Mouse (Mus musculus) gastrocnemius, postnatal 36 days (tissue): ENCODE measurements at regions not wholly inside any gene's neighbourhood (a gene's known extent, or its start where the extent isn't known, plus 50 kb on each side); places are given as distances from the start of the nearest gene placed in this dataset.

Experiments used
- DNase-seq, 2 experiments: peaks; one replicate each; pipeline ENCODE4 v3.0.0; 2022
- intact Hi-C: fragments of 180-260 bp; cut with DNase I; formaldehyde crosslinking; loops from one replicate; pipeline ENCODE4 v1.15.1; 2025

GRCm38 (mm10) chr13:35380224-35381009, 279.2 kb upstream of the Cdyl start:
- DNase-seq = no peak
- intact Hi-C loops = no loop called here

- no peak for DNase-seq
- intact Hi-C loops = no loop called here
Measured at GRCm38 (mm10) chr13:35381641-35382040, 278.0 kb upstream of the Cdyl start.

DNA sequence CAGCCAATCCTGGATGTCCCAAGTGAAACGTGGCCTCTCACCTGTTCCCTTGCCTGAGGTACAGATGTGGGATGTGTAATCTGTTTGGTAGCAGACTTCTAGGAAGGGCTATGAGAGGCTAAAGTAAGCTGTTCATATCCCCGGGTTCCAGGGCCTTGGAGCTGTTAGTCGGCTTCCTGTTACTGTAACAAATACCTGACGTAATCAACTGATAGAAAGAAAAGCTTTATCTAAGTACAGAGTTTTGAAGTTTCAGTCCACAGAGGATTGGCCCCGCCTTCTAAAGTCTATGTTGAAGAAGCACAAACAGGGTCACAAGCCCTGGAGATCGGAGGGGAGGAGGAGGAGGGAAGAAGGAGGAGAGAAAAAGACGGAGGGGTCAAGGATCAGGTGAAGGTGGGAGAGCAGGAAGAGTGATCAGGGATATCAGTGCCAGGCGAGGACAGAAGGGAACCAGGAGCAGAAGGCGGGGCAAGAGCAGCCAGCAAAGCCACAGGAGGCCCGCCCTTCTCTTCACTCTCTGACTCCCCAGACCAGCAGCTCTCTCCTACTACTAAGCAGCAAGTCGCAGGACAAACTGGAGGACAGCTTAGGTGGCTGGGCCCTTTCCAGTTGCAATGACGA, 276.5 kb upstream of the Cdyl start:
- no peak for DNase-seq
- intact Hi-C loops = no loop called here

DNA sequence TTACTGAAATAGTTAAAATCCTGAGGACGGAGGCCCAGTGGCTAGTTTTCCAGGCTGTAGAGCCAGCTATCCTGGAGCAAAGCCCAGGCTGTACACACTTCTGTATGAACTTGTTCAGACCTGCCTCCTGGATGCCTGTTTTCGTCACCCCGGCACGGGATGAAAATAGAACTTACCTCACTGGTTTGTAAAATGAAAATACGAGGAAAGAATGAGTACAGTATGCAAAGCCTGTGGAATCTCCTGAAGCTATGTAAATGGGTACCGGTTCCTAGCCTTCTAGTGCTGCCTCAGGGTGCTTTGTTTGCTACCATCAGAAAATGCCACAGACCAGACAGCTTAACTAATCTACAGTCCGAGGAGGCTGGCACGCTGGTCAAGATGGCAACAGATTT, 276.0 kb upstream of the Cdyl start:
- DNase-seq = peak in 1 of 2 experiments; percentile 6
- intact Hi-C loops = no loop called here

DNA sequence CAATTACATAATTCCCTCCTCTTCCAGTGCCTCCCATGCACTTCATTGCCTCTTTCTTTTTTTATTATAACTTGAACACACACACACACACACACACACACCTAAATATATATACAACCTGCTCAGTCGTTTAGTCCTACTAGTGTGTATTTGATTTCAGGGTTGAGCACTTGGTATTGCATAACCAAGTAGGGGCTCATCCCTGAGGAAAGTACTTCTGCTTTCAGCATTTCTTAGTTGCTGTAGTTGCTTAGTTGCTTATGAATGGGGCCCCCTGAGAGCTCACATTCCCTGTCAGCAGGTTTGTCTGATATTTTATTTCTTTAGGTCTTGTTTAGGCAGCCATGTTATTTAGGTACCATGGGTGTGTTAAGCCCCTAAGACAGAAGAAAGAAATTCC, 271.3 kb upstream of the Cdyl start:
- no peak for DNase-seq
- intact Hi-C loops = no loop called here

GRCm38 (mm10) chr13:35389781-35390525, 269.7 kb upstream of the Cdyl start:
- intact Hi-C loops = no loop called here
- DNase-seq = no peak

DNA sequence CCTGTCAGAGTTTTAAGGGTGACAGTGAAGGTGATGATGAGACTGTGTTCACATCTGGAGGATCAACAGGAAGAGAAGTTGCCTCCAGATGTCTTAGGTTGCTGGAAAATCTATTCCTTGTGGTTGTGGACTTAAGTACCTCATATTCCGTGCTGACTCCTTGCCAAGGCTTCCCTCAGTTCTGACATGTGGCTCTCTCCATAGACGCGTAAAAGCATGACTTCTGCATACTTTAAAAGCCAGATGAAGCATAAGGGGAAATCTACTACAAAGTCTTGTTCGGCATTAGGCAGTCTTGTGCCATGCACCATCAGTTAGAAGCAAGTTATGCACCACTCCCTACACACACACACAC, 269.1 kb upstream of the Cdyl start:
- intact Hi-C loops = no loop called here
- DNase-seq = no peak

- no peak for DNase-seq
- intact Hi-C loops = no loop called here
Measured at GRCm38 (mm10) chr13:35392167-35392566, 267.5 kb upstream of the Cdyl start.

DNA sequence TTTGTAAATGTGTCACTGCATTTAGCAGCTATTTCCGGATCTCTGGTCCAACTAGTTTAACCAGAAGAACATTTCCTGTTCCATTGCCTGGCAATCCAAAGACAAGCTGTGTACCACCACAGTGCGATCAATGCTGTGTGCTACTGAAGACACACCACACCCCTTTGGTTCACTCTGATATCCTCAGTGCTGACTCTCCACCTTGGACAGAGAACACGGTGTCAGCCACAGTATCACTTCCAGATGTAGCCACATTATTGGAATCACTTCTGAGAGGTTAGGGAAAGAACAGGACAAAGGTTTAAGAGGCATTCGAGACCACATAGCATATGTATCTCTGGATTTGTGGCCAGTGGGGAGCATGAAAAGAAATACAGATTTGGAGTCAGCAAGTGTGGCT, 264.4 kb upstream of the Cdyl start:
- intact Hi-C loops = no loop called here
- DNase-seq = no peak

GRCm38 (mm10) chr13:35395630-35396029, 264.0 kb upstream of the Cdyl start:
- intact Hi-C loops = no loop called here
- DNase-seq = no peak

DNA sequence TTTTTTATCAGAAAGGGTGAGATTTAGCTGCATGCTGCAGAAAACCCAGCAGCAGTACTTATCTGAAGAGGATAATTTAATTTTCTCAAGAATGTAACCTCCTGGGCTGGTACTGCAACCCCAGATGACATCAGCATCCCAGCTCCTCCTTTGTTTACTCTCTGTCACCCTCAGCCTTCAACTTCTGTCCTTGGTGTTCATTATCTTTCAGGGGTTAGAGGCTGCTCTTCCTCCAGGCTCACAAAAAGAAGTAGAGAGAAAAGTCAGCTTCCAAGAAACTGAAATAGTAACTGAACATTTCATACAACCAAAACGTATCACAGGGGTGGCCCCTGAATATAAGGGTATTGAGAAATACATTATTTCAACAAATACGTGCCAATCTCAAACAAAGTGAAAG, 262.5 kb upstream of the Cdyl start:
- intact Hi-C loops = no loop called here

GRCm38 (mm10) chr13:35398192-35398591, 261.4 kb upstream of the Cdyl start:
- intact Hi-C loops = no loop called here
- DNase-seq = no peak

More for the DNA sequence above, 262.5 kb upstream of the Cdyl start:
- DNase-seq = no peak

GRCm38 (mm10) chr13:35402856-35403255, 256.8 kb upstream of the Cdyl start:
- no peak for DNase-seq
- intact Hi-C loops = no loop called here

DNA sequence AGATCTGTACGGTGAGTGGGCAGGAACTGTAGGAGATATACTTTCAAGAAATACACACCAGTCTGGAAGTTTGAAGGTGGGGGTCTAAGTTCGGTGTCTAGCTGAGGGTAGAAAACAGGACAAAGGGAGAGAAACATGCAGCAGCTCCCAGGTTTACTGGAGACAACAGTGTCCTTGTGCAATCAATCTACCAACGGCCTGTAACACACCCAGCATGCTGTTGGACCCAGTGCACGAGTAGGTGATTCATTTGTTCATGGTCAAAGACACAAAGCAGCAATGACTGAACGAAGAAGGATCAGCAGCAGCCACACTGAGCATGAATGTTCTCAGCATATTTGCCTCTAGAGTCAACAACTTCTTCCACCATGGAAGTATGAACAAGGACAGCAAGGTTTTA, 255.2 kb upstream of the Cdyl start:
- intact Hi-C loops = no loop called here
- no peak for DNase-seq

- intact Hi-C loops = no loop called here
- no peak for DNase-seq
Measured at GRCm38 (mm10) chr13:35405384-35405783, 254.2 kb upstream of the Cdyl start.

GRCm38 (mm10) chr13:35417500-35417899, 242.1 kb upstream of the Cdyl start:
- DNase-seq = no peak
- intact Hi-C loops = no loop called here

GRCm38 (mm10) chr13:35420076-35420475, 239.6 kb upstream of the Cdyl start:
- DNase-seq = no peak
- intact Hi-C loops = no loop called here

DNA sequence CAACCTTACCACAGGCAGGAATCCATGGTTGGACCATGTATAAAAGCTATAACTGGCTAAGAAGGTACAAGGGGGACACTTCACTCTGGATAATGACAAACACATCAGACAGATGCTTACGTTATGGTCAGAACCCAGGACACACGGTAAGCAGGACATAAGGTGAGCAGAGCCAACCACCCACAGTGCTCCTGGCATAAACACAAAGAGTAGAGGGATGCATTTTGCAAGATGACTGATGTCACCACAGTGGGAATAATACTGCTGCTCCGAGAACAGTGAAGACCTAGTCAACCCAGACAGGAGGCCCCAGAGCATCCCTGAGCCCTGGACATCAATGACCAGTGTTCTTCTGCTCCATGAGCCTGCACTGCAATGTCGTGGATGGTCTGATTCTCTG, 233.6 kb upstream of the Cdyl start:
- DNase-seq = no peak
- intact Hi-C loops = no loop called here

DNA sequence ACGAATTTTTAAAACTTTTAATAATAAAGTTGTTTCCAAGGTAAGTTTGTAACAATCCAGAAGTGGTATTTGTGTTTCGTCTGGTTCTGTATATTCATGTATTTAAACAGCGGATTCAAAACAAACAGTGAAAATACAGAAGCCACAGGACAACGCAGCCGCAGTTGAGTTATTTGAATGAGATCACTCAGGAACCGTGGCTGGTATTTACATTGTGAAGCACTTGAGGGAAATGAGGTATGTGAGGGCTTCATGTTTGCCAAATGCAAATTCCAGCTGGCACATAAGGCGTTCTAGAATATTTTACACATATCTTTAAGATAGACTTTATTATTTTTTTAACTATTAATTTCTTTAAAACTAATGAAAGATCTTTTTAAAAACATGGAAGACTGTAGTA, 224.5 kb upstream of the Cdyl start:
- intact Hi-C loops = no loop called here
- DNase-seq = no peak

DNA sequence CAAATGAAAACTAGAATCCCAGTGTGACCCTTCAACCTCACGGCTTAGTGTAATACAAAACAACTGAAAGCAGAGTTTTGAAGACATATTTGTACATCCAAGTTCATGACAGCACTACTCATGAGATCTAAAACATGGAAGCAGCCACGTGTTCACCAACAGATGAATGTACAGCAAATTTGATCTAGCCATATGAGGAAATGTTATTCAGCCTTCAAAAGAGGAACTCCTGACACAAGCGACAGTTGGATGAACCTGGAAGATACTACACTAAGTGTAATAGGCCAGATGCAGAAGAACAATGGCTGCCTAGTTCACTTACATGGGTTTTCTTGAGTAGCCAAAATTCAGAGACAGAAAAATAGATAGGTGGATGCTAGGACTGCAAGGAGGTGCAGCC, 212.0 kb upstream of the Cdyl start:
- intact Hi-C loops = no loop called here
- no peak for DNase-seq

GRCm38 (mm10) chr13:35452420-35452819, 207.2 kb upstream of the Cdyl start:
- DNase-seq = no peak
- intact Hi-C loops = no loop called here
